Mouse (Mus musculus): ENCODE data around the gene Dnase2a. TPM values are rescaled to one million over a fixed set of nuclear protein-coding genes. Genes with fewer than 3 reads are reported as not detected.
A peak's percentile ranks its signal among the peaks of the same experiment; 100 is the strongest.

Gene Dnase2a
- polyA plus RNA-seq, 1 experiment from 2014 or later: 6.5 TPM

GRCm38 (mm10) chr8:84910551-84910950 lies 2.2 kb downstream of the Dnase2a start:
- H3K27ac ChIP-seq: no peak overlapping the region
- peaks cover 66% of the 10 kb centered on the region for H3K27me3 ChIP-seq (replicated peaks)
- H3K4me1 ChIP-seq: peaks cover 19% of the 10 kb centered on the region
- no peaks in the 10 kb centered on the region for H3K9me3 ChIP-seq
- no peak overlapping the region for H3K9ac ChIP-seq
- ATAC-seq (ENCODE audit: low FRiP score, low read depth): no peak
- no peak overlapping the region for H3K4me2 ChIP-seq (replicated peaks)
- 85% methylated on average over 6 of the region's 6 CpGs for WGBS
- H3K36me3 ChIP-seq: peaks cover 47% of the 10 kb centered on the region
- H3K4me3 ChIP-seq: no peak overlapping the region

- H3K9ac ChIP-seq: no peak overlapping the region
- H3K36me3 ChIP-seq: peaks cover 60% of the 10 kb centered on the region
- H3K27ac ChIP-seq: no peak overlapping the region
- no peak overlapping the region for H3K4me3 ChIP-seq
- H3K27me3 ChIP-seq (replicated peaks): peaks cover 78% of the 10 kb centered on the region
- peaks cover 19% of the 10 kb centered on the region for H3K4me1 ChIP-seq
- no peak for ATAC-seq (ENCODE audit: low FRiP score, low read depth)
- WGBS: 80% methylated on average over 9 of the region's 9 CpGs
- H3K4me2 ChIP-seq (replicated peaks): no peak overlapping the region
- no peaks in the 10 kb centered on the region for H3K9me3 ChIP-seq
These were observed 3.5 kb downstream of the Dnase2a start for GRCm38 (mm10) chr8:84911854-84912253.

- H3K4me3 ChIP-seq: 0 out of 2 replicates have a peak overlapping the region, but pooled peaks have one; percentile 25
- peaks cover 81% of the 10 kb centered on the region for H3K27me3 ChIP-seq (replicated peaks)
- no peak for ATAC-seq (ENCODE audit: low FRiP score, low read depth)
- no peak overlapping the region for H3K27ac ChIP-seq
- peak overlapping the region; percentile 57 for H3K4me2 ChIP-seq (replicated peaks)
- no peaks in the 10 kb centered on the region for H3K9me3 ChIP-seq
- WGBS: 21% methylated on average over 27 of the region's 27 CpGs
- H3K9ac ChIP-seq: no peak overlapping the region
- H3K4me1 ChIP-seq: peaks cover 19% of the 10 kb centered on the region
- peaks cover 64% of the 10 kb centered on the region for H3K36me3 ChIP-seq
These were observed 4.0 kb downstream of the Dnase2a start for GRCm38 (mm10) chr8:84912391-84912790.

- no peak for ATAC-seq (ENCODE audit: low FRiP score, low read depth)
- H3K4me2 ChIP-seq (replicated peaks): peak overlapping the region; percentile 57
- H3K9me3 ChIP-seq: no peaks in the 10 kb centered on the region
- H3K27me3 ChIP-seq (replicated peaks): peaks cover 87% of the 10 kb centered on the region
- H3K4me3 ChIP-seq: peak overlapping the region; percentile 25
- H3K36me3 ChIP-seq: peaks cover 70% of the 10 kb centered on the region
- H3K4me1 ChIP-seq: peaks cover 19% of the 10 kb centered on the region
- H3K27ac ChIP-seq: no peak overlapping the region
- H3K9ac ChIP-seq: 0 out of 2 replicates have a peak overlapping the region, but pooled peaks have one; percentile 8
- WGBS: 2% methylated on average over 55 of the region's 55 CpGs
These were observed 4.6 kb downstream of the Dnase2a start for GRCm38 (mm10) chr8:84912895-84913501.

DNA sequence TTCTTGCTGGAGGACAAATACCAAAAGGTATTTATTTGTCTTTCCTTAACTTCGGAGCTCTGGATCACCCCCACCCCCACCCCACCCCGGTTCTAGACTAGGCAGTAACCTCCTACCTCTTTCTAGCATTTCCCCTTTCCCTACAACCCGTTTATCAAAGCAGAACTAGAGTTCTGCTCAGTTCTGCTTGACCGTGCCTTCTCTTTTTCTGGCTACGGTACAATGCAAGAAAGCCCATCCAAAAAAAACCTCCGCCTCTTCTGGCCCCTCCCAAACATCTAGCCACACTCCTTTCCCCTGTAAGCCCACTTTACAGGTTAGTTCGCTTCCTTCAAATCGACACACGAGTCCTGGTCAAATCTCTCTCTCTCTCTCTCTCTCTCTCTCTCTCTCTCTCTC lies 5.1 kb downstream of the Dnase2a start:
- Histone ChIP-seq H3K27me3 (replicated peaks) (peaks cover 93% of the 10 kb centered on the region), H3K4me1 (peaks cover 19% of the 10 kb centered on the region), H3K9me3 (no peaks in the 10 kb centered on the region), H3K4me2 (replicated peaks) (peak overlapping the region; percentile 57), H3K4me3 (peak overlapping the region; percentile 25), H3K36me3 (peaks cover 72% of the 10 kb centered on the region), H3K9ac (0 out of 2 replicates have a peak overlapping the region, but pooled peaks have one; percentile 8), H3K27ac (no peak overlapping the region)
- 19% methylated on average over 9 of the region's 9 CpGs for WGBS
- ATAC-seq (ENCODE audit: low FRiP score, low read depth): no peak

GRCm38 (mm10) chr8:84913960-84914359 lies 5.6 kb downstream of the Dnase2a start:
- peaks cover 75% of the 10 kb centered on the region for H3K36me3 ChIP-seq

GRCm38 (mm10) chr8:84915269-84915668 lies 6.9 kb downstream of the Dnase2a start:
- Histone ChIP-seq H3K9me3 (no peaks in the 10 kb centered on the region), H3K4me2 (replicated peaks) (no peak overlapping the region), H3K9ac (no peak overlapping the region), H3K36me3 (peaks cover 81% of the 10 kb centered on the region), H3K27ac (no peak overlapping the region), H3K4me3 (no peak overlapping the region), H3K27me3 (replicated peaks) (peaks cover 93% of the 10 kb centered on the region), H3K4me1 (peaks cover 9% of the 10 kb centered on the region)
- ATAC-seq (ENCODE audit: low FRiP score, low read depth): no peak
- WGBS: 86% methylated on average over 8 of the region's 8 CpGs

More at GRCm38 (mm10) chr8:84913960-84914359, 5.6 kb downstream of the Dnase2a start:
- Histone ChIP-seq H3K4me2 (replicated peaks) (no peak overlapping the region), H3K4me3 (no peak overlapping the region), H3K27me3 (replicated peaks) (peaks cover 92% of the 10 kb centered on the region), H3K27ac (no peak overlapping the region), H3K4me1 (peaks cover 15% of the 10 kb centered on the region), H3K9ac (no peak overlapping the region), H3K9me3 (no peaks in the 10 kb centered on the region)
- WGBS: 37% methylated on average over 4 of the region's 4 CpGs
- no peak for ATAC-seq (ENCODE audit: low FRiP score, low read depth)

DNA sequence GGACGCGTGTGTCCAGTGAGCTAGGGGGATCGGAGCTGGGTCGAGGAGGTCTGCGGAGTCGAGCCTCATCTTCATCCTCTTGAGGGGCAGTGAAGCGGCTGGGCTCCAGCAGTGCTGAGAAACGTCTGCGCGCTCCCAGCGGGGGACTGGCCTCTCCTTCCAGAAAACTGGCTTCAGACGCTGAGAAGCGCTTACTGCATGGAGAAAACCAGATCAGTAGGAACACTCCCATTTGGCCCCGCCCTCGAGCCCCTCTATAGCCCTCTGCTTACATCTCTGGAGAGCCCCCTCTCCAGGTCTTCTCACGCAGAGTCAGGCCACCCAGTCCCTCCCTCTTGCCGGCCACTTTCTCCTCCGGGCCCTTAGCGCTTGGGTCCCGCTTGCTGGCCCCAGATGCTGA lies 9.4 kb downstream of the Dnase2a start:
- H3K9ac ChIP-seq: no peak overlapping the region
- H3K4me1 ChIP-seq: peaks cover 6% of the 10 kb centered on the region
- peaks cover 77% of the 10 kb centered on the region for H3K36me3 ChIP-seq
- no peak for ATAC-seq (ENCODE audit: low FRiP score, low read depth)
- WGBS: 26% methylated on average over 20 of the region's 20 CpGs
- H3K27me3 ChIP-seq (replicated peaks): peaks cover 84% of the 10 kb centered on the region
- H3K4me3 ChIP-seq: no peak overlapping the region
- no peak overlapping the region for H3K4me2 ChIP-seq (replicated peaks)
- H3K27ac ChIP-seq: no peak overlapping the region
- no peaks in the 10 kb centered on the region for H3K9me3 ChIP-seq

DNA sequence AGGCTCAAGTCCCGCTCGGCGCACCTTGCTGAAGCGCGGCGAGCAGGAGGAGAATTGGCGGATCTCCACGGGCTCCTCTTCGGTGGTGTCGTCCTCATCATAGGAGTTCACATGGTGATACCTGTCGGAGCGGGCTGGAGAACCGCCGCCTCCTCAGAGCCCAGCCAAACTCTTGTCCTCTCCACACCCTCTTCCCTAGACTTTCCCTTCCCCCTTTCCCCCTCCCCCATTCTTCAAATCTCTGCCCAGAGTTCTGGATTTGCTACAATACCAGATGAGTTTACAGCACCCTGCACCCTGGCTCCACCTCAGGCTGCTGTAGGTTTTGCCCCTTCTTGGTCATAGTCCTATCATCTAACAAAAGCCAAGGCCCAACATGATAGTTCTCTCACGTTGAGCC lies 10.3 kb downstream of the Dnase2a start:
- peaks cover 75% of the 10 kb centered on the region for H3K27me3 ChIP-seq (replicated peaks)
- no peak overlapping the region for H3K27ac ChIP-seq
- no peak overlapping the region for H3K4me3 ChIP-seq
- H3K9ac ChIP-seq: no peak overlapping the region
- no peaks in the 10 kb centered on the region for H3K4me1 ChIP-seq
- peaks cover 75% of the 10 kb centered on the region for H3K36me3 ChIP-seq
- H3K4me2 ChIP-seq (replicated peaks): no peak overlapping the region
- H3K9me3 ChIP-seq: no peaks in the 10 kb centered on the region
- WGBS: 95% methylated on average over 15 of the region's 15 CpGs
- no peak for ATAC-seq (ENCODE audit: low FRiP score, low read depth)

DNA sequence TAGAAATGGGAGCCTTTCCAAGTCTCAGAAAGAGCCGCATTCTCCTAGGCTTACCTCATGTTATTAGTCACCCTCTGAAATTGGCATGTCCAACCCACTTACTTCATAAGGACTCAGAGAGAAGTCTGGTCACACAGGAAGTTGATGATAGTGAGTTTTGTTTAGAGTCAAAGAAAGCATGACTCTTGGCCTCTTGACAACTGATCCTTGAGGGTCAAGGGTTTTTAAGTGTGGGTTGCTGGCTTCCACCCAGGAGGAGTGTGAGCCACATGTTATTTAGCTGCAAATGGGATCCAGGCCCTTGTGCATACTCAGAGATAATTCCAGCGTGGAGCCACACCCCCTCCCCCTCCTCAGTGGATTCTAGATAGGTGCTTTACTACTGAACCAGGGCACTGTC lies 13.2 kb downstream of the Dnase2a start:
- ATAC-seq (ENCODE audit: low FRiP score, low read depth): no peak
- Histone ChIP-seq H3K4me1 (no peaks in the 10 kb centered on the region), H3K9me3 (no peaks in the 10 kb centered on the region), H3K27me3 (replicated peaks) (peaks cover 51% of the 10 kb centered on the region), H3K4me3 (no peak overlapping the region), H3K4me2 (replicated peaks) (no peak overlapping the region), H3K36me3 (peaks cover 61% of the 10 kb centered on the region), H3K9ac (no peak overlapping the region), H3K27ac (no peak overlapping the region)
- WGBS: 92% methylated on average over 2 of the region's 2 CpGs

GRCm38 (mm10) chr8:84925557-84925956 lies 17.2 kb downstream of the Dnase2a start:
- ATAC-seq (ENCODE audit: low FRiP score, low read depth): no peak
- H3K4me2 ChIP-seq (replicated peaks): no peak overlapping the region; the same call in 1 of the 2 replicates
- H3K27me3 ChIP-seq (replicated peaks): peaks cover 51% of the 10 kb centered on the region
- no peak overlapping the region for H3K9ac ChIP-seq
- no peaks in the 10 kb centered on the region for H3K9me3 ChIP-seq
- peaks cover 52% of the 10 kb centered on the region for H3K36me3 ChIP-seq
- H3K4me1 ChIP-seq: peaks cover 13% of the 10 kb centered on the region
- 82% methylated on average over 7 of the region's 7 CpGs for WGBS
- H3K27ac ChIP-seq: no peak overlapping the region
- H3K4me3 ChIP-seq: no peak overlapping the region

DNA sequence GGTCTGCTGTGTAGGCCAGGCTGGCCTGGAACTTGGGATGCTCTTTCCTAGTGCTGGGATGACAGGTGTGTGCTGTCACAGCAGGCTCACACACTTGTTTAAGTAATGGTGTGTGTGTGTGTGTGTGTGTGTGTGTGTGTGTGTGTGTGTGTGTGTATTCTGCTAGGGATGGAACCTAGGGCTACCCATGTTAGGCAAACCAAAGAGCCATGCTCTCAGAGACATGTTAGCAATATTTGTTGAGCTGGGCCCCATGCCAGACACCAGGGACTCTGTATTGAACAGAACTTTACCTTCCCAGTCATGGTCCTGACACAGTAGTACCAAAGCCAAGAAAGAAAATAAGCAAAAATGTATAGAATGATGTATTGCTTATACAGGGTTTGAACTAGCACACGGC lies 19.2 kb downstream of the Dnase2a start:
- H3K9ac ChIP-seq: no peak overlapping the region
- no peak overlapping the region for H3K4me2 ChIP-seq (replicated peaks)
- no peak overlapping the region for H3K4me3 ChIP-seq
- 87% methylated on average over 1 of the region's 1 CpGs for WGBS
- H3K4me1 ChIP-seq: peaks cover 13% of the 10 kb centered on the region
- peaks cover 39% of the 10 kb centered on the region for H3K36me3 ChIP-seq
- peaks cover 53% of the 10 kb centered on the region for H3K27me3 ChIP-seq (replicated peaks)
- H3K9me3 ChIP-seq: no peaks in the 10 kb centered on the region
- no peak overlapping the region for H3K27ac ChIP-seq
- no peak for ATAC-seq (ENCODE audit: low FRiP score, low read depth)
